Mouse (Mus musculus): ENCODE data around the gene Pitpnm1. TPM values are rescaled to one million over a fixed set of nuclear protein-coding genes. Genes with fewer than 3 reads are reported as not detected.

Pitpnm1 gene
- polyA plus RNA-seq, 1 experiment from 2014 or later = 15.8 TPM

DNA sequence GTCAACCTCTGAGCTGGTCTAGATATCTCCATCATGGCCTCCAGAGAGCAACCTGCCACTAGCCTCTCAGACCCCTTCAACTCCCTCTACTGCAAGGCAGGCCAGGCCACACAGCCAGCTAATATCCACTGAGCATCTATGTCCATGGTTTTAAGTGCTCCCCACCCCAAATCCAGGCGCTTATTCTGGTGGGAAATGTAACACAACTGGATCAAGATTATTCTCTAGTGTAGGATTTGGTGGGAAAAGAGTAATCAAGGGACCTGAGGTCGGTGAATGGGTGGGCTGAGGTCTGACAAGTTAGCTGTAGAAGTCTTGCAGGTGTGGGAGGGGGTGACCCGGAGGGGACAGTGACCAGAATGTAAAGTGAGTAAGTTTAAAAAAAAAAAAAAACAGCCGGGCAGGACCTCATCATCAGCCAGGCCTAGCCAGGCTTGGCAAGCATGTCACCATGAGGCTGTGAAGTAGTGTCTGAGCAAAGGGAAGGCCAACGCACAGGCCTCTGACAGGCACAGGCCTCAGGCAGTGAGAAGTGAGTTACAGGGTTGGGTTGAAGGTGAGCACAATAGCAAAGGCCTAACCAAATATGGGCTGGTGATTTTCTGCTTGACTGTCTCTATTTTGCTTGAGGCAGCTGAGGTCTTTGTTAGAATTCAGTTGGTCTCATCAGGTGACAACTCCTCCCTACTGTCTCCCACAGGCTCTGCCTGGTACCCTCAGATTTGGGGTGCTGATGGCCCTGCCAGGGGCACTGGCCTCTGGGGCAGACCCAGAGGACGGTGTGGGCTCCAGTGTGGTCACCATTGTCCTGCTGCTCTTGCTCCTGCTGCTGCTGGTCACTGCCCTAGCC lies 55.6 kb downstream of the Pitpnm1 start:
- peak; percentile 58 for ATAC-seq (ENCODE audit: low FRiP score, low TSS enrichment)
- H3K36me3 ChIP-seq (ENCODE audit: control insufficient read depth, insufficient read depth, low read length) = peaks cover 67% of the 10 kb centered on the region
- H3K9me3 ChIP-seq (ENCODE audit: control insufficient read depth, low read length) = no peaks in the 10 kb centered on the region
- H3K4me3 ChIP-seq (ENCODE audit: low read length) = no peak overlapping the region
- H3K27me3 ChIP-seq (ENCODE audit: control insufficient read depth, insufficient read depth, low read length) = no peaks in the 10 kb centered on the region
- 48% methylated on average over 6 of the region's 6 CpGs for WGBS
- no peak overlapping the region for H3K4me2 ChIP-seq (replicated peaks; ENCODE audit: low read depth, low read length)
- 0 out of 2 replicates have a peak, but pooled peaks cover 4% of the 10 kb centered on the region for H3K4me1 ChIP-seq (ENCODE audit: control insufficient read depth, insufficient read depth, low read length)
- H3K27ac ChIP-seq (ENCODE audit: low read depth, low read length) = peak overlapping the region; percentile 44
- no peak overlapping the region for H3K9ac ChIP-seq (ENCODE audit: low read depth, low read length)

- 66% methylated on average over 20 of the region's 20 CpGs for WGBS
- H3K4me1 ChIP-seq (ENCODE audit: control insufficient read depth, insufficient read depth, low read length) = 0 out of 2 replicates have a peak, but pooled peaks cover 4% of the 10 kb centered on the region
- no peak overlapping the region for H3K4me2 ChIP-seq (replicated peaks; ENCODE audit: low read depth, low read length)
- no peaks in the 10 kb centered on the region for H3K9me3 ChIP-seq (ENCODE audit: control insufficient read depth, low read length)
- no peak overlapping the region for H3K9ac ChIP-seq (ENCODE audit: low read depth, low read length)
- peaks cover 66% of the 10 kb centered on the region for H3K36me3 ChIP-seq (ENCODE audit: control insufficient read depth, insufficient read depth, low read length)
- ATAC-seq (ENCODE audit: low FRiP score, low TSS enrichment) = no peak; the same call in 1 of the 2 replicates
- no peak overlapping the region for H3K4me3 ChIP-seq (ENCODE audit: low read length)
- H3K27me3 ChIP-seq (ENCODE audit: control insufficient read depth, insufficient read depth, low read length) = no peaks in the 10 kb centered on the region
- H3K27ac ChIP-seq (ENCODE audit: low read depth, low read length) = peak overlapping the region; percentile 42; the same call in 1 of the 2 replicates
These were observed 56.3 kb downstream of the Pitpnm1 start for GRCm38 (mm10) chr19:4156073-4156579.

DNA sequence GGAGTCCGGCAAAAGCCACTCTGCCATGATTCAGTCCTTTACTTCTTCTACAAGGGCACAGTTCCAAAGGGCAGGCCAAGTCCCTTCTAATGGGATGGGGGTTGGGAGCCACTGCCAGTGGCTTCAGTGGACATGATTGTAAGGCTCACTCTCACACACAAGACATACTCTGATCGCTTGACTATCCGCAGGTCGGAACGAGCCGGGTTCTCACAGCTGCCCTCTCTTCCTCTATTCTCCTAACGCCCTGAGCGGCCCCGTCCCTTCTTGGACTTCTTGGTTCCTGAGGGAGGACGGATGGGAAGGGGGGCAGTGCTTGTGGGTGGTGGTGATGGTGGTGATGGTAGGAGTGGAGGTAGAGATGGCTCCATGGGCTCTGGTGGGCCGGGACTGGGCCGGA lies 57.0 kb downstream of the Pitpnm1 start:
- 88% methylated on average over 12 of the region's 12 CpGs for WGBS
- no peaks in the 10 kb centered on the region for H3K9me3 ChIP-seq (ENCODE audit: control insufficient read depth, low read length)
- H3K36me3 ChIP-seq (ENCODE audit: control insufficient read depth, insufficient read depth, low read length) = peaks cover 68% of the 10 kb centered on the region
- no peak overlapping the region for H3K4me2 ChIP-seq (replicated peaks; ENCODE audit: low read depth, low read length)
- H3K27ac ChIP-seq (ENCODE audit: low read depth, low read length) = no peak overlapping the region
- no peaks in the 10 kb centered on the region for H3K27me3 ChIP-seq (ENCODE audit: control insufficient read depth, insufficient read depth, low read length)
- ATAC-seq (ENCODE audit: low FRiP score, low TSS enrichment) = no peak
- no peak overlapping the region for H3K4me3 ChIP-seq (ENCODE audit: low read length)
- 0 out of 2 replicates have a peak, but pooled peaks cover 4% of the 10 kb centered on the region for H3K4me1 ChIP-seq (ENCODE audit: control insufficient read depth, insufficient read depth, low read length)
- H3K9ac ChIP-seq (ENCODE audit: low read depth, low read length) = no peak overlapping the region

GRCm38 (mm10) chr19:4159049-4159448 lies 59.3 kb downstream of the Pitpnm1 start:
- no peak overlapping the region for H3K4me2 ChIP-seq (replicated peaks; ENCODE audit: low read depth, low read length)
- no peak overlapping the region for H3K27ac ChIP-seq (ENCODE audit: low read depth, low read length)
- H3K9me3 ChIP-seq (ENCODE audit: control insufficient read depth, low read length) = no peaks in the 10 kb centered on the region
- WGBS = 96% methylated on average over 8 of the region's 8 CpGs
- peaks cover 58% of the 10 kb centered on the region for H3K36me3 ChIP-seq (ENCODE audit: control insufficient read depth, insufficient read depth, low read length)
- no peak for ATAC-seq (ENCODE audit: low FRiP score, low TSS enrichment)
- H3K9ac ChIP-seq (ENCODE audit: low read depth, low read length) = no peak overlapping the region
- no peak overlapping the region for H3K4me3 ChIP-seq (ENCODE audit: low read length)
- H3K27me3 ChIP-seq (ENCODE audit: control insufficient read depth, insufficient read depth, low read length) = no peaks in the 10 kb centered on the region
- peaks cover 15% of the 10 kb centered on the region for H3K4me1 ChIP-seq (ENCODE audit: control insufficient read depth, insufficient read depth, low read length)

DNA sequence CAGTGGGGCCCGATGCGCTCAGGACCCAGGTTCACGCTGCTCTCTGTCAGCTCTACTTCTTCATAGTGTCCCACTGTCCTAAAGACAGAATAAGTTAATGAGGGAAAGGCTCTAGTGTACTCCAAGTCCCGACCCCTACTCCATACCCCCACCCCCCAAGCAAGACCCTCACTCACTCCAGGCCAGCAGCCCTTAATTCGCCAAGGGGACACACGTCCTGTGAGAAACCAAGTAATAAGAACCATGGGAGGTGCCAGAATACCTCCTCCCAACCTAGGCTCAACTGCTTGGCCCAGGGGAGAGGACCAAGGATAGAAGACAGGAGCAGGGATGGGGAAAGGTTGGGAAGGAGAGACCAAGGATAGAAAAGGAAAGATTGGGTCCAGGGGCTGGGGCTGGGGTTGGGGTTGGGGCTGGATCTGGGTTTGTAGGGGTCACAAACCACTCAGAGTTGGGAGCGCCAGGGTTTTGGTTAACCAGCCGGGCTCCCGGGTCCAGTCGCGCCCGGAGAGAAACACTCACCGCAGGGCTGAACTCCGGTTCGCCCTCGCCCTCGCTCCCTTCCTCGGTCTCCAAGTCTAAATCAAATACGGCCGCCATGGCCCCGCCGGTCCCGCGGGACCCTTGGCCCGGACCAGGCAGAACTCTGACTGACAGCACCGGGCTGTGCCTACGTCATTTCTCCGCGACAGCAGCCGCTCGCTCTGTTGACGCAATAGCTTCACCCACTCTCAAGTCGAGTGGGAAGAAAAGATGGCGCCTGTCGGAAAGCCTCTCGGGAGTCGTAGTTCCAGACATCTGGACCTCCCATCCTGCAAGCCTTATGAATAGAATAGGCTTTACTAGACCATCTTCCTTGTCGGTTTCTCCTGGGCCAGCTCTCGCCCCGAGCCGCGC lies 63.1 kb downstream of the Pitpnm1 start, which contains the start of gene Rps6kb2:
Gene Rps6kb2, minus strand, starts transcription at position 709 of the 897 bp plus-strand sequence.
- Histone ChIP-seq H3K4me1 (ENCODE audit: control insufficient read depth, insufficient read depth, low read length) (peaks cover 11% of the 10 kb centered on the region), H3K4me2 (replicated peaks; ENCODE audit: low read depth, low read length) (peak within 1 kb of the TSS; percentile 88), H3K27ac (ENCODE audit: low read depth, low read length) (peak within 1 kb of the TSS; percentile 24; the same call in 1 of the 2 replicates), H3K9me3 (ENCODE audit: control insufficient read depth, low read length) (no peaks in the 10 kb centered on the region), H3K36me3 (ENCODE audit: control insufficient read depth, insufficient read depth, low read length) (peaks cover 36% of the 10 kb centered on the region), H3K4me3 (ENCODE audit: low read length) (peak within 1 kb of the TSS; percentile 79), H3K9ac (ENCODE audit: low read depth, low read length) (peak within 1 kb of the TSS; percentile 77), H3K27me3 (ENCODE audit: control insufficient read depth, insufficient read depth, low read length) (no peaks in the 10 kb centered on the region)
- 6% methylated on average over 42 of the region's 42 CpGs for WGBS
- peak; percentile 92 for ATAC-seq (ENCODE audit: low FRiP score, low TSS enrichment)

DNA sequence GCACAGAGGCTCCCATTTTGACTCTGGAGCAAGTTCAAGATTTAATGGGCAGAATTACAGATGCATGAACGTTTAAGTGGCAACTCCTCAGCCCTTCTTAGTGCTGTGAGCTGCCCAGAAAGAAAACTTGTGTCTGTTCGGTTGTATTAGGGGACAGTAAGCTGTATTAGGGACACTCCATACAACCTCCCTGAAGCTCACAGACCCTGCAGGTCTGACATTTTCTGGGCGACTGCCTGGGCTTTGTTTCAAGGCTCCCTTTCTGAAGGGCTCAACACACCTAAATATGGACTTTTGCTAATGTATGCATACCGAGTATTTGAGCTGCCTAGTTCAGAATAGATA lies 63.7 kb downstream of the Pitpnm1 start:
- WGBS = 35% methylated on average over 4 of the region's 4 CpGs
- peak overlapping the region; percentile 79 for H3K4me3 ChIP-seq (ENCODE audit: low read length)
- peak overlapping the region; percentile 24; the same call in 1 of the 2 replicates for H3K27ac ChIP-seq (ENCODE audit: low read depth, low read length)
- no peaks in the 10 kb centered on the region for H3K9me3 ChIP-seq (ENCODE audit: control insufficient read depth, low read length)
- H3K36me3 ChIP-seq (ENCODE audit: control insufficient read depth, insufficient read depth, low read length) = peaks cover 30% of the 10 kb centered on the region
- peaks cover 11% of the 10 kb centered on the region for H3K4me1 ChIP-seq (ENCODE audit: control insufficient read depth, insufficient read depth, low read length)
- H3K9ac ChIP-seq (ENCODE audit: low read depth, low read length) = peak overlapping the region; percentile 77
- H3K4me2 ChIP-seq (replicated peaks; ENCODE audit: low read depth, low read length) = peak overlapping the region; percentile 88
- ATAC-seq (ENCODE audit: low FRiP score, low TSS enrichment) = peak; percentile 8; the same call in 1 of the 2 replicates
- H3K27me3 ChIP-seq (ENCODE audit: control insufficient read depth, insufficient read depth, low read length) = no peaks in the 10 kb centered on the region

Other genes starting within 250 kb of the Pitpnm1 start
- 46.8 and 62.6 TPM in 2 replicates for gene Chka, start 248.2 kb upstream of the Pitpnm1 start, polyA plus RNA-seq (2014; fragmentation: Nextera tagmentation; extraction: Ambion mirVana)
- gene Tcirg1, start 192.9 kb upstream of the Pitpnm1 start, polyA plus RNA-seq (2014; fragmentation: Nextera tagmentation; extraction: Ambion mirVana) = 26.2 and 35.0 TPM in 2 replicates
- 397 and 412 TPM in 2 replicates for gene Ndufs8, start 187.2 kb upstream of the Pitpnm1 start, polyA plus RNA-seq (2014; fragmentation: Nextera tagmentation; extraction: Ambion mirVana)
- gene Aldh3b1, start 170.2 kb upstream of the Pitpnm1 start, polyA plus RNA-seq (2014; fragmentation: Nextera tagmentation; extraction: Ambion mirVana) = 2.8 and 3.0 TPM in 2 replicates
- gene Unc93b1, start 164.8 kb upstream of the Pitpnm1 start, polyA plus RNA-seq (2014; fragmentation: Nextera tagmentation; extraction: Ambion mirVana) = 7.0 and 12.4 TPM in 2 replicates
- not detected in 2 replicates for gene Aldh3b3, start 141.4 kb upstream of the Pitpnm1 start, polyA plus RNA-seq (2014; fragmentation: Nextera tagmentation; extraction: Ambion mirVana)
- 1.3 and 1.6 TPM in 2 replicates for gene Aldh3b2, start 127.7 kb upstream of the Pitpnm1 start, polyA plus RNA-seq (2014; fragmentation: Nextera tagmentation; extraction: Ambion mirVana)
- 22.4 and 26.3 TPM in 2 replicates for gene Acy3, start 113.4 kb upstream of the Pitpnm1 start, polyA plus RNA-seq (2014; fragmentation: Nextera tagmentation; extraction: Ambion mirVana)
- gene Tbx10, start 107.2 kb upstream of the Pitpnm1 start, polyA plus RNA-seq (2014; fragmentation: Nextera tagmentation; extraction: Ambion mirVana) = 0.74 and 1.1 TPM in 2 replicates
- 37.6 and 38.5 TPM in 2 replicates for gene Nudt8, start 99.4 kb upstream of the Pitpnm1 start, polyA plus RNA-seq (2014; fragmentation: Nextera tagmentation; extraction: Ambion mirVana)
- 2.5 and 2.7 TPM in 2 replicates for gene Gm49405, start 99.4 kb upstream of the Pitpnm1 start, polyA plus RNA-seq (2014; fragmentation: Nextera tagmentation; extraction: Ambion mirVana)
- 4.5 and 5.8 TPM in 2 replicates for gene Doc2g, start 96.7 kb upstream of the Pitpnm1 start, polyA plus RNA-seq (2014; fragmentation: Nextera tagmentation; extraction: Ambion mirVana)
- 214 and 223 TPM in 2 replicates for gene Ndufv1, start 87.2 kb upstream of the Pitpnm1 start, polyA plus RNA-seq (2014; fragmentation: Nextera tagmentation; extraction: Ambion mirVana)
- 518 and 527 TPM in 2 replicates for gene Gstp1, start 62.0 kb upstream of the Pitpnm1 start, polyA plus RNA-seq (2014; fragmentation: Nextera tagmentation; extraction: Ambion mirVana)
- gene Gstp2, start 54.0 kb upstream of the Pitpnm1 start, polyA plus RNA-seq (2014; fragmentation: Nextera tagmentation; extraction: Ambion mirVana) = 1.4 and 5.3 TPM in 2 replicates
- 0.34 TPM in 1 of 2 replicates, not detected in the other for gene Gstp3, start 40.4 kb upstream of the Pitpnm1 start, polyA plus RNA-seq (2014; fragmentation: Nextera tagmentation; extraction: Ambion mirVana)
- gene Cabp2, start 18.4 kb upstream of the Pitpnm1 start, polyA plus RNA-seq (2014; fragmentation: Nextera tagmentation; extraction: Ambion mirVana) = not detected in 2 replicates
- gene Cdk2ap2, start 2.8 kb upstream of the Pitpnm1 start, polyA plus RNA-seq (2014; fragmentation: Nextera tagmentation; extraction: Ambion mirVana) = 116 and 121 TPM in 2 replicates
- gene Aip, start 25.9 kb downstream of the Pitpnm1 start, polyA plus RNA-seq (2014; fragmentation: Nextera tagmentation; extraction: Ambion mirVana) = 92.0 and 97.5 TPM in 2 replicates
- not detected in 2 replicates for gene Gpr152, start 39.8 kb downstream of the Pitpnm1 start, polyA plus RNA-seq (2014; fragmentation: Nextera tagmentation; extraction: Ambion mirVana)
- gene Cabp4, start 44.0 kb downstream of the Pitpnm1 start, polyA plus RNA-seq (2014; fragmentation: Nextera tagmentation; extraction: Ambion mirVana) = 0.06 and 0.09 TPM in 2 replicates
- 132 and 156 TPM in 2 replicates for gene Coro1b, start 48.6 kb downstream of the Pitpnm1 start, polyA plus RNA-seq (2014; fragmentation: Nextera tagmentation; extraction: Ambion mirVana)
- 0.57 and 0.80 TPM in 2 replicates for gene Ptprcap, start 53.6 kb downstream of the Pitpnm1 start, polyA plus RNA-seq (2014; fragmentation: Nextera tagmentation; extraction: Ambion mirVana)
- 33.4 and 42.0 TPM in 2 replicates for gene Rps6kb2, start 63.4 kb downstream of the Pitpnm1 start, polyA plus RNA-seq (2014; fragmentation: Nextera tagmentation; extraction: Ambion mirVana)
- 1.7 and 1.9 TPM in 2 replicates for gene Carns1, start 75.5 kb downstream of the Pitpnm1 start, polyA plus RNA-seq (2014; fragmentation: Nextera tagmentation; extraction: Ambion mirVana)
- 2.7 and 3.2 TPM in 2 replicates for gene Tbc1d10c, start 91.3 kb downstream of the Pitpnm1 start, polyA plus RNA-seq (2014; fragmentation: Nextera tagmentation; extraction: Ambion mirVana)
- gene Ppp1ca, start 92.1 kb downstream of the Pitpnm1 start, polyA plus RNA-seq (2014; fragmentation: Nextera tagmentation; extraction: Ambion mirVana) = 987 and 1,041 TPM in 2 replicates
- gene Rad9a, start 101.7 kb downstream of the Pitpnm1 start, polyA plus RNA-seq (2014; fragmentation: Nextera tagmentation; extraction: Ambion mirVana) = 34.7 and 39.5 TPM in 2 replicates
- 5.7 and 5.9 TPM in 2 replicates for gene Clcf1, start 114.2 kb downstream of the Pitpnm1 start, polyA plus RNA-seq (2014; fragmentation: Nextera tagmentation; extraction: Ambion mirVana)
- gene AC109138.7, start 114.4 kb downstream of the Pitpnm1 start, polyA plus RNA-seq (2014; fragmentation: Nextera tagmentation; extraction: Ambion mirVana) = not detected in 2 replicates
- 26.4 and 28.2 TPM in 2 replicates for gene Pold4, start 131.9 kb downstream of the Pitpnm1 start, polyA plus RNA-seq (2014; fragmentation: Nextera tagmentation; extraction: Ambion mirVana)
- 10.7 and 13.0 TPM in 2 replicates for gene Ssh3, start 169.2 kb downstream of the Pitpnm1 start, polyA plus RNA-seq (2014; fragmentation: Nextera tagmentation; extraction: Ambion mirVana)
- 5.2 and 8.3 TPM in 2 replicates for gene Ankrd13d, start 183.1 kb downstream of the Pitpnm1 start, polyA plus RNA-seq (2014; fragmentation: Nextera tagmentation; extraction: Ambion mirVana)
- 17.7 and 17.8 TPM in 2 replicates for gene Grk2, start 206.2 kb downstream of the Pitpnm1 start, polyA plus RNA-seq (2014; fragmentation: Nextera tagmentation; extraction: Ambion mirVana)